Mouse (Mus musculus): ENCODE data around the gene Shc2. TPM values are rescaled to one million over a fixed set of nuclear protein-coding genes. Genes with fewer than 3 reads are reported as not detected.

Gene Shc2
- total and polyA plus RNA-seq, 2 experiments from 2014 or later: 16.9 to 54.7 TPM

DNA sequence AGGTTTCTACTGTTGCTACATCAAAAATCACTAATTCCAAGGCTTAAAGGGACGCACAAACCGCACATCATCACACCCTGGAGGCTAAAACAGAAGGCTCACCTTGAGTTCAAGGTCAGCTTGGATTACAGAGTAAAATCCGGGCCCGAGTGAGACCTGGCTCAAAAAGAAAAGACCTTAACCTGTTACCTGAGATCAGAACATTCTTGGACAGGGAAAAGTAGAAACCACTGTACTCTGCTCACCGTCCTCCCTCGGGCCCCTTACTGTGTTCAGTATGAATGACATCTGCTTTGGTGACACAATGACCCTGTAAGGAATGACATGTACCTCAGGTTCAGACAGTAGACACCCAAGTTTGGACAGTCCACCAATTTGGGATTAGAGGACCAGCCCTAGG is 62.9 kb downstream of the Shc2 start:
- no peak overlapping the region for H3K9ac ChIP-seq
- H3K27me3 ChIP-seq (ENCODE audit: insufficient read depth, low read length): no peaks in the 10 kb centered on the region
- H3K4me3 ChIP-seq (ENCODE audit: low read depth, low read length): no peak overlapping the region
- 94% methylated on average over 6 of the region's 6 CpGs for WGBS
- no peaks in the 10 kb centered on the region for H3K36me3 ChIP-seq (ENCODE audit: insufficient read depth)
- H3K4me1 ChIP-seq (ENCODE audit: insufficient read depth): no peaks in the 10 kb centered on the region
- TF ChIP-seq CTCF (IDR thresholded peaks at IDR 0.05; ENCODE audit: low read depth): no peak
- DNase-seq (no peak), ATAC-seq (no peak)
- H3K4me2 ChIP-seq (ENCODE audit: low read depth): no peak overlapping the region
- H3K9me3 ChIP-seq (ENCODE audit: low read length): no peaks in the 10 kb centered on the region
- H3K27ac ChIP-seq (ENCODE audit: low read depth, low read length): no peak overlapping the region

DNA sequence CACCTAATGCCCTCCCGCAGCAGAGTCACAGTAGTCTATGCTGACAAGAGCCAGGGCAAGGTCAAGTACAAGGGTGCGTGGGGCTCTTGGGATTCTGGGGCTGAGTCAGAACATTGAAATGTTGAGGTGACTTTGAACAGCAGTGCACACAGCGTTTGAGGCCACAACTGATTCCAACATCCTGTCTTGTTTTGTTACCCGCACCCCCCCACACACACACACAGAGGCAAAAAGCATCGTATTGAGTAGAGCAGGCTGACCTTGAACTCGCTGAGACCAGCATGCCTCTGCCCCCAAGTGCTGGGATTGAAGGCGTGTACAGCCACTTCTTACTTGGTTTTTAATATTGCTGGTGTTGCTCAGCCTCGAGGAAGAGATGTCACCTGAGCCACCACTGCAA is 63.4 kb downstream of the Shc2 start:
- no peak for DNase-seq
- Histone ChIP-seq H3K4me3 (ENCODE audit: low read depth, low read length) (no peak overlapping the region), H3K36me3 (ENCODE audit: insufficient read depth) (no peaks in the 10 kb centered on the region), H3K4me1 (ENCODE audit: insufficient read depth) (no peaks in the 10 kb centered on the region), H3K9me3 (ENCODE audit: low read length) (no peaks in the 10 kb centered on the region), H3K27ac (ENCODE audit: low read depth, low read length) (no peak overlapping the region), H3K9ac (no peak overlapping the region), H3K4me2 (ENCODE audit: low read depth) (no peak overlapping the region), H3K27me3 (ENCODE audit: insufficient read depth, low read length) (no peaks in the 10 kb centered on the region)
- 85% methylated on average over 8 of the region's 8 CpGs for WGBS
- no peak for TF ChIP-seq CTCF (IDR thresholded peaks at IDR 0.05; ENCODE audit: low read depth)
- no peak for ATAC-seq

DNA sequence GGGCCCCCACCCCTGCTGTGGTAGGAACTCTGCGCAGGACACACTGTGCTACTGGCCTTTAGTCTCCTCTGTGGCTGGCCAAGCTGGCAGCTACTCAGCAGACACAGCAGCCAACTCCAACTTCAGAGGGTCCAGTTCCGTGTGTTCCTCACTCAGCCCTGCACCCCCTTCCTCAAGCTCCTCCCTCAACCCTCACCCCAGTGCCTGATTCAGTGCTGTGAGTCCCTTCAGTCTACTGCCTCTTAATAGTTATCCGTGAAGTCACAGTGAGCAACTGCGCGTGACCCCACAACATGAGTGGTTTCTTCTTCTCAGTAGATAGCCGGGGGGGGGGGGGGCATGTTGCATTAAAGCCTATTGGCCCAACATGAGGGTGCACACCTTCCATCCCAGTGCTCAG is 64.1 kb downstream of the Shc2 start:
- TF ChIP-seq CTCF (IDR thresholded peaks at IDR 0.05; ENCODE audit: low read depth): no peak
- H3K4me2 ChIP-seq (ENCODE audit: low read depth): no peak overlapping the region
- DNase-seq (no peak), ATAC-seq (no peak)
- H3K4me3 ChIP-seq (ENCODE audit: low read depth, low read length): no peak overlapping the region
- no peaks in the 10 kb centered on the region for H3K27me3 ChIP-seq (ENCODE audit: insufficient read depth, low read length)
- no peaks in the 10 kb centered on the region for H3K9me3 ChIP-seq (ENCODE audit: low read length)
- no peak overlapping the region for H3K9ac ChIP-seq
- 78% methylated on average over 6 of the region's 6 CpGs for WGBS
- H3K27ac ChIP-seq (ENCODE audit: low read depth, low read length): no peak overlapping the region
- H3K4me1 ChIP-seq (ENCODE audit: insufficient read depth): no peaks in the 10 kb centered on the region
- H3K36me3 ChIP-seq (ENCODE audit: insufficient read depth): no peaks in the 10 kb centered on the region

DNA sequence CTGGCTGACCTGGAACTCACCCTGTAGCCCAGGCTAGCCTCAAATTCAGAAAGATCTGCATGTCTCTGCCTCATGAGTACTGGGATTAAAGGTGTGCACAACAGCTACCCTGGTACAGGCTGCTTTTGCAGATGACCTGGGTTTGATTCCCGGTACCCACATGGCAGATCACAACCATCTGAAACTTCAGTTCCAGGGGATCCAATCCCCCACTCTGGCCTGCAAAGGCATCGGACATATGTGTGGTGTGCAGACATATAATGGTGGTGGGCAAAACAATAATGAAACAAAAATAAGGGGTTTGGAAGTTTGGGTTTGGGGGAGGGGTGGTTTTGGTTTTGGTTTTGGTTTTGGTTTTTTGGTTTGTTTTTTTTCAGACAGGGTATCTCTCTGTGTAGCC is 66.4 kb downstream of the Shc2 start:
- H3K9ac ChIP-seq: no peak overlapping the region
- H3K36me3 ChIP-seq (ENCODE audit: insufficient read depth): no peaks in the 10 kb centered on the region
- H3K9me3 ChIP-seq (ENCODE audit: low read length): no peaks in the 10 kb centered on the region
- no peak for ATAC-seq
- H3K4me1 ChIP-seq (ENCODE audit: insufficient read depth): no peaks in the 10 kb centered on the region
- H3K27me3 ChIP-seq (ENCODE audit: insufficient read depth, low read length): no peaks in the 10 kb centered on the region
- H3K4me3 ChIP-seq (ENCODE audit: low read depth, low read length): no peak overlapping the region
- WGBS: 96% methylated on average over 2 of the region's 2 CpGs
- no peak for TF ChIP-seq CTCF (IDR thresholded peaks at IDR 0.05; ENCODE audit: low read depth)
- no peak for DNase-seq
- no peak overlapping the region for H3K27ac ChIP-seq (ENCODE audit: low read depth, low read length)
- no peak overlapping the region for H3K4me2 ChIP-seq (ENCODE audit: low read depth)

DNA sequence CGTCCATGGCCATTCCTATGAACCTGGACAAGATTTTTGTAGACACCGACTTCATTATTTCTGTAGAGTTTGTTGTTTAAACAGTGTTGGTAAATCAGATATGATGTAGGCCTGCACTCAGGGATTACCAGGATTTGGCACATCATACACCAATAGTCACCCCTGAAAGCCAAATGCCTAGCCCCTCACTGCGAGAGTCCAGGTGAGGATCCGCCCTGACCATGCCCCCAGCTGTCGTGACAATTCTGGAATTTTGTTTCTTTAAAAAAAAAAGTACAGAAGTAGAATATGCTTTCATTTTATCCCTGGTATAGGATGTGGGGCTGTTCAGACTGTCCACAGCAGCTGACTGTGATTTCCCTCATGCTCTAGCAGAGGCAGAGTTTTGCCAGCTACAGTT is 67.8 kb downstream of the Shc2 start:
- no peak for DNase-seq

More for the DNA sequence above, 67.8 kb downstream of the Shc2 start:
- Histone ChIP-seq H3K4me1 (ENCODE audit: insufficient read depth) (no peaks in the 10 kb centered on the region), H3K36me3 (ENCODE audit: insufficient read depth) (no peaks in the 10 kb centered on the region), H3K4me2 (ENCODE audit: low read depth) (no peak overlapping the region), H3K9me3 (ENCODE audit: low read length) (no peaks in the 10 kb centered on the region), H3K27me3 (ENCODE audit: insufficient read depth, low read length) (no peaks in the 10 kb centered on the region), H3K9ac (no peak overlapping the region), H3K27ac (ENCODE audit: low read depth, low read length) (no peak overlapping the region), H3K4me3 (ENCODE audit: low read depth, low read length) (no peak overlapping the region)
- ATAC-seq: no peak
- WGBS: 93% methylated on average over 5 of the region's 5 CpGs
- no peak for TF ChIP-seq CTCF (IDR thresholded peaks at IDR 0.05; ENCODE audit: low read depth)

Other genes starting within 250 kb of the Shc2 start
- not detected in 2 replicates for gene Vmn2r83, start 169.2 kb downstream of the Shc2 start, total RNA-seq (2014; rRNA removed)
- gene Vmn2r83, start 169.2 kb downstream of the Shc2 start, polyA plus RNA-seq (2015; fragmentation: Nextera tagmentation; extraction: Ambion mirVana): not detected in 2 replicates
- 18.5 and 24.1 TPM in 2 replicates for gene Plpp2, start 104.1 kb downstream of the Shc2 start, total RNA-seq (2014; rRNA removed)
- 11.0 and 13.1 TPM in 2 replicates for gene Plpp2, start 104.1 kb downstream of the Shc2 start, polyA plus RNA-seq (2015; fragmentation: Nextera tagmentation; extraction: Ambion mirVana)
- 70.0 and 73.0 TPM in 2 replicates for gene Mier2, start 82.7 kb downstream of the Shc2 start, total RNA-seq (2014; rRNA removed)
- 37.5 and 38.6 TPM in 2 replicates for gene Mier2, start 82.7 kb downstream of the Shc2 start, polyA plus RNA-seq (2015; fragmentation: Nextera tagmentation; extraction: Ambion mirVana)
- gene Theg, start 50.6 kb downstream of the Shc2 start, total RNA-seq (2014; rRNA removed): not detected in 2 replicates
- gene Theg, start 50.6 kb downstream of the Shc2 start, polyA plus RNA-seq (2015; fragmentation: Nextera tagmentation; extraction: Ambion mirVana): not detected in 2 replicates
- gene C2cd4c, start 23.9 kb downstream of the Shc2 start, total RNA-seq (2014; rRNA removed): 22.2 and 26.7 TPM in 2 replicates
- gene C2cd4c, start 23.9 kb downstream of the Shc2 start, polyA plus RNA-seq (2015; fragmentation: Nextera tagmentation; extraction: Ambion mirVana): 0.65 and 0.69 TPM in 2 replicates
- gene Odf3l2, start 7.8 kb upstream of the Shc2 start, total RNA-seq (2014; rRNA removed): 0.38 and 0.52 TPM in 2 replicates
- gene Odf3l2, start 7.8 kb upstream of the Shc2 start, polyA plus RNA-seq (2015; fragmentation: Nextera tagmentation; extraction: Ambion mirVana): 0.44 and 0.81 TPM in 2 replicates
- gene Madcam1, start 26.6 kb upstream of the Shc2 start, total RNA-seq (2014; rRNA removed): 0.38 and 0.95 TPM in 2 replicates
- gene Madcam1, start 26.6 kb upstream of the Shc2 start, polyA plus RNA-seq (2015; fragmentation: Nextera tagmentation; extraction: Ambion mirVana): 0.67 and 0.70 TPM in 2 replicates
- gene Tpgs1, start 31.5 kb upstream of the Shc2 start, total RNA-seq (2014; rRNA removed): 64.2 and 91.5 TPM in 2 replicates
- gene Tpgs1, start 31.5 kb upstream of the Shc2 start, polyA plus RNA-seq (2015; fragmentation: Nextera tagmentation; extraction: Ambion mirVana): 128 and 148 TPM in 2 replicates
- gene Cdc34, start 44.3 kb upstream of the Shc2 start, total RNA-seq (2014; rRNA removed): 61.9 and 69.9 TPM in 2 replicates
- gene Cdc34, start 44.3 kb upstream of the Shc2 start, polyA plus RNA-seq (2015; fragmentation: Nextera tagmentation; extraction: Ambion mirVana): 67.9 and 76.5 TPM in 2 replicates
- 2.5 and 3.3 TPM in 2 replicates for gene Gzmm, start 51.1 kb upstream of the Shc2 start, total RNA-seq (2014; rRNA removed)
- 1.1 and 1.3 TPM in 2 replicates for gene Gzmm, start 51.1 kb upstream of the Shc2 start, polyA plus RNA-seq (2015; fragmentation: Nextera tagmentation; extraction: Ambion mirVana)
- gene Bsg, start 66.6 kb upstream of the Shc2 start, total RNA-seq (2014; rRNA removed): 960 and 1,112 TPM in 2 replicates
- gene Bsg, start 66.6 kb upstream of the Shc2 start, polyA plus RNA-seq (2015; fragmentation: Nextera tagmentation; extraction: Ambion mirVana): 1,015 and 1,046 TPM in 2 replicates
- 28.0 and 34.5 TPM in 2 replicates for gene Hcn2, start 78.7 kb upstream of the Shc2 start, total RNA-seq (2014; rRNA removed)
- gene Hcn2, start 78.7 kb upstream of the Shc2 start, polyA plus RNA-seq (2015; fragmentation: Nextera tagmentation; extraction: Ambion mirVana): 3.6 and 4.7 TPM in 2 replicates
- 27.8 and 34.9 TPM in 2 replicates for gene Polrmt, start 108.7 kb upstream of the Shc2 start, total RNA-seq (2014; rRNA removed)
- 27.3 and 30.2 TPM in 2 replicates for gene Polrmt, start 108.7 kb upstream of the Shc2 start, polyA plus RNA-seq (2015; fragmentation: Nextera tagmentation; extraction: Ambion mirVana)
- 0.62 and 1.0 TPM in 2 replicates for gene Fgf22, start 117.2 kb upstream of the Shc2 start, total RNA-seq (2014; rRNA removed)
- gene Fgf22, start 117.2 kb upstream of the Shc2 start, polyA plus RNA-seq (2015; fragmentation: Nextera tagmentation; extraction: Ambion mirVana): 0.99 and 1.7 TPM in 2 replicates
- 54.1 and 88.3 TPM in 2 replicates for gene Rnf126, start 129.0 kb upstream of the Shc2 start, total RNA-seq (2014; rRNA removed)
- gene Rnf126, start 129.0 kb upstream of the Shc2 start, polyA plus RNA-seq (2015; fragmentation: Nextera tagmentation; extraction: Ambion mirVana): 131 and 143 TPM in 2 replicates
- gene Fstl3, start 139.4 kb upstream of the Shc2 start, total RNA-seq (2014; rRNA removed): 2.1 and 4.5 TPM in 2 replicates
- 1.7 and 2.8 TPM in 2 replicates for gene Fstl3, start 139.4 kb upstream of the Shc2 start, polyA plus RNA-seq (2015; fragmentation: Nextera tagmentation; extraction: Ambion mirVana)
- 0.31 TPM in 1 of 2 replicates, not detected in the other for gene Prss57, start 153.0 kb upstream of the Shc2 start, total RNA-seq (2014; rRNA removed)
- gene Prss57, start 153.0 kb upstream of the Shc2 start, polyA plus RNA-seq (2015; fragmentation: Nextera tagmentation; extraction: Ambion mirVana): 0.35 and 0.67 TPM in 2 replicates
- gene Palm, start 155.7 kb upstream of the Shc2 start, total RNA-seq (2014; rRNA removed): 154 and 178 TPM in 2 replicates
- 351 and 365 TPM in 2 replicates for gene Palm, start 155.7 kb upstream of the Shc2 start, polyA plus RNA-seq (2015; fragmentation: Nextera tagmentation; extraction: Ambion mirVana)
- gene Misp, start 183.1 kb upstream of the Shc2 start, total RNA-seq (2014; rRNA removed): 0.24 and 0.77 TPM in 2 replicates
- 0.09 and 0.41 TPM in 2 replicates for gene Misp, start 183.1 kb upstream of the Shc2 start, polyA plus RNA-seq (2015; fragmentation: Nextera tagmentation; extraction: Ambion mirVana)
- gene Ptbp1, start 216.5 kb upstream of the Shc2 start, total RNA-seq (2014; rRNA removed): 92.9 and 97.3 TPM in 2 replicates
- 53.7 and 55.7 TPM in 2 replicates for gene Ptbp1, start 216.5 kb upstream of the Shc2 start, polyA plus RNA-seq (2015; fragmentation: Nextera tagmentation; extraction: Ambion mirVana)
- 4.9 and 7.8 TPM in 2 replicates for gene Prtn3, start 236.6 kb upstream of the Shc2 start, total RNA-seq (2014; rRNA removed)
- gene Prtn3, start 236.6 kb upstream of the Shc2 start, polyA plus RNA-seq (2015; fragmentation: Nextera tagmentation; extraction: Ambion mirVana): 14.9 and 15.4 TPM in 2 replicates
- gene Plppr3, start 236.7 kb upstream of the Shc2 start, total RNA-seq (2014; rRNA removed): 427 and 473 TPM in 2 replicates
- gene Plppr3, start 236.7 kb upstream of the Shc2 start, polyA plus RNA-seq (2015; fragmentation: Nextera tagmentation; extraction: Ambion mirVana): 309 and 328 TPM in 2 replicates
- gene Elane, start 248.3 kb upstream of the Shc2 start, total RNA-seq (2014; rRNA removed): not detected in 2 replicates
- gene Elane, start 248.3 kb upstream of the Shc2 start, polyA plus RNA-seq (2015; fragmentation: Nextera tagmentation; extraction: Ambion mirVana): 0.15 TPM in 1 of 2 replicates, not detected in the other

All from forebrain, postnatal 0 days (tissue).